Mouse (Mus musculus): ENCODE results near the gene Ptpra.

Ptpra gene

DNA sequence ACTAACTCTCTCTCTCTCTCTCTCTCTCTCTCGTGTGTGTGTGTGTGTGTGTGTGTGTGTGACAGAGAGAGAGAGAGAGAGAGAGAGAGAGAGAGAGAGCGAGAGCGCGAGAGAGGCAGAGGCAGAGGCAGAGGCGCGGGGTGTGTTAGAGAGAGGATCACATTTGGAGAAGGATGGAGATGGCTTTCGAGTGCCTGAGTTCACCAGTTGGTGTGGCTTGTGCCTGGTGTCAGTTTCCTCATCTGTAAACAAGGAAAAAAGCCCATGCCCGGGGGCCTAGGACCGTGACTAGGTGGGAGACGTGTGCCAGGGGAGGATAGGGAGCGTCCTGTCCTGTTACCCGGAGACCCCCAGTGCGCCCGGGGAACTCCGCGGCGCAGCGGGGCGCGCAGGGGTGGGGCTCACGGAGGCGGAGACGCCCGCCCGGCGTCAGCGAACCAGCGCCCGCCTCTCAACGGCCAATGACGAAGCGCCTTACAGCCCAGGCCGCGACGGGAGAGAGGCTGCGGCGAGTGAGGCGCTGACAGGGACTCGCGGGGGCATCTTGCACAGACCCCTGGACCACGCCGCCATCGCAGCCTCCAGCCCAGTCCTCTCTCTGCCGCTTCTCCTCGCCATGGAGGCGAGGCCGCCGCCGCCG is at the start of gene Ptpra:
Gene Ptpra (plus strand): TSS at position 485 of the 640 bp plus-strand sequence.
- peak; percentile 80 to 87 for DNase-seq (ENCODE audit: low read depth in 2 of 2, low spot score in 2 of 2)

DNA sequence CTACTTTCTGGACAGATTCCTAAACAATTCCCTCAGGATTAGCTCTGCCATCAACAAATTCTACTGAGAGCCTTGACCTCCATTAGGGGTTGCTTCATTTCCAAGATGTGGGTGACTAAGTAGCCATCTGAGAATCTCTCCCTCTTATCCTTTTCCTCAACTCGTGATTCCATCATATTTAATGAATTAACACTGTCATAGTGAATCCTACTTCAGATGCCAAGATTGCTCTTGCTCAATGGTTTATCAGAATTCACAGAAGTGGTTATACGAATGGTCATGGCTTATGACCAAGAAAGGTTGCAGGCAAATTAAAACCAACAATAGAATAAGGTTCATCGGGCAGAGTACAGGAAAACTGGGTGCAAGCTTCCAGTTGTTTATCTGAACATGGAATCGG is 48.2 kb upstream of the Ptpra start:
- no peak for DNase-seq (ENCODE audit: low read depth in 2 of 2, low spot score in 2 of 2)

DNA sequence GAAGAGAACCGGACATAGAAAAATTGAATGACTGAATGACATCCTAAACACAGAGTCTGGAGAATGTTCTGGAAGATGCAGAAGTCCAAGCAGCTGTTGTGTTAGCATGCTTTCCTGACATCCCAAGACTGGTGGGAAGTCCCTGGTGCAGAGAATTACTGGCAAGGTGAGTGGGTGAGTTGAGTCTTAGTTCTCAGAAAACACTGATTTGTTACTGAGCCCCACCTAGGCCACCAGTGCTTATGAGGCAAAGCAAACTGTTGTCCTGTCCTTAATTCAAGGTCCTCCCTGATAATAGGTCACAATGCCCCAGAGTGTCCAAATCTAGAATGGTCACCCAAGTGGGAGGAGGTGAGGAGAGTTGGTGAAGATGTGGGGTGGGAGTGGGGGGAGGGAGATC is 45.1 kb upstream of the Ptpra start, which contains the start of the genes Gm28372 and 1700020A23Rik:
Gene Gm28372 (plus strand): TSS at position 301 of the 400 bp plus-strand sequence.
Gene 1700020A23Rik (plus strand): TSS at position 321 of the 400 bp plus-strand sequence.
- no peak for DNase-seq (ENCODE audit: low read depth in 2 of 2, low spot score in 2 of 2)

GRCm38 (mm10) chr2:130406178-130406577 is 43.9 kb upstream of the Ptpra start, which contains the start of gene Tmem239:
TSS of gene Tmem239 (plus strand) at chr2:130406478.
- no peak for DNase-seq (ENCODE audit: low read depth in 2 of 2, low spot score in 2 of 2)

- no peak for DNase-seq (ENCODE audit: low read depth in 2 of 2, low spot score in 2 of 2)
These were observed 41.9 kb upstream of the Ptpra start for GRCm38 (mm10) chr2:130408194-130408593.

DNA sequence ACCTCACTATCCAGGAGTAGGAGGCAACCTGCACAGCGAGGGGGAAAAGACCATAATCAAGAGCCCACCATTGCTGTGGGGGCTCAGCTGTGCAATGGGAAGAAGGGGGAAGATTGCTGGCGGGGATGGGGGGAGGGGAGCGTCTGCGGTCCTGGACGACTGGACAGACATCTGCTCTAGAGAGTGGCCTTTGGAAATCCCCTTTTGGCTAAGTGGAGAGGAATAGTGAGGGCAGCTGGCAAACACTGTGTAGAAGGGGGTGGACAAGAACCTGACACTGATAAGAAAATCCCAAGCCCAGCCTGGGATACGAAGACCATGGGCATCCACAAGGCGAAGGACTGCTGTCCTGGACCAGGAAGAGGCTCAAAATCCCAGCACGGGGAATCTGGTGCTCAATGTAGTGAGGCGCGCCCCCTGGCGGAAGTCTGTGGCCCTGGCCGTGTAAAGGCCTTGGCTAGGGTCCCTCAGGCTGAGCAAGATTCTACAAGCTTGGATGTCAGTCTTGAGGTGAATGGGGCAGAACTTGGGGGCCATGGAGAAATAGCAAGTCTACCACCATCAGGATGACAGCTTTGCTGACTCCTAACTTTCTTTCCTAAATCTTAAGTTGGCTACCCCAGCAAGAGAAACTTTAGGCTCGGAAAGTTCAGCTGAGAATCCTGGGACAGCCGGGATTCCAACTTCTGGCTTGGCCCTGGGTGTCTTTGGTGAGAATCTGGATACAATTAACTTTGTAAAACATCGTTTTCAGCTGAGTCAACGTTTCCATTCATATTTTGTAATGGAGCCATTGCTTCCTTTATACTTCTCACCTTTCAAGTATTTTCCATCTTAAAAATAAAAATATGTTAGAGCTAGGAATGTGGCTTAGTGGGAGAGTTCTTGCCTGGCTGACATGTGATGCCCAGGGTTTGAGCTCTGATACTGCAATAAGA is 38.3 kb upstream of the Ptpra start:
- peak; percentile 51 to 63 for DNase-seq (ENCODE audit: low read depth in 2 of 2, low spot score in 2 of 2)

GRCm38 (mm10) chr2:130412775-130413174 is 37.3 kb upstream of the Ptpra start:
- no peak for DNase-seq (ENCODE audit: low read depth in 2 of 2, low spot score in 2 of 2)

GRCm38 (mm10) chr2:130414094-130414856 is 35.8 kb upstream of the Ptpra start:
- DNase-seq (ENCODE audit: low read depth in 2 of 2, low spot score in 2 of 2) = no peak

DNA sequence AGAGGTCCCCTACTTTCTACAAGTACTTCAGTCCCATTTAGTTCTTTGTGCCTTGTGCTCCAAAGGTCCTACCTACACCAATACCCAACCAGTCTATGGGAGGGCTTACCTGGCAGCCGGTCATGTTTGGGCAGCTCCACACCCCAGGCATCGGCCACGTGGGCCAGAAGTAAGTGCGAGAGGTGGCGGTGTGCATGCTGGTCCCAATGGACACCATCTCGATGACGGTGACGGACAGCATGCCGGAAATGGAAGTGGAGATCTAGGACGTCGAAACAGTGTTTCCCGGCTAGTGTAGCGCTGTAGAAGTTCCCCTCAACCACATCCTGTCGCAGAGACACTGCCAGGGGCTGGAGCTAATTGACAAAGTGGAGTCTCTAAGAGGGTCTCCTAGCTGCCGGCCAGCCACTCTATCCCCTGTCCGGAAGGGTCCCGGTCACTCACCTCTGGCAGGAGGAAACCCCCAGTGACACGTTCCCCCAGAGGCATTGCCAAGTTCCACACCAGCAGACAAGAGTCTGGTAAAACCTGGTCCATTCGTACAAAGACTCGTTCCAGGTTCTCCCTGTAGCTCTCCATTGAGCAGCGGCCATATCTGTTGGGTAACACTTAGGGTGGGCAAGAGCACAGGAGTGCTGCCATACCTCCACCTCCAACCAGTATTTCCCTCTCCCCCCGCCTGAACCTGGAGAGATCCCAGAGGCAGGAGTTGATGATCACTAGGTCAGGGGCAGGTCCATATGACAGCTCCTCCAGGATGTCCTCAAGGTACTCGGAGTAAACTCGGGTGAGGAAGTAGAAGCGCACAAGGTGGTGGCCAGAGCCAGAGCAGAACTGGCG is 28.1 kb upstream of the Ptpra start:
- DNase-seq (ENCODE audit: low read depth in 2 of 2, low spot score in 2 of 2) = no peak

GRCm38 (mm10) chr2:130423397-130424125 is 26.5 kb upstream of the Ptpra start:
- peak; percentile 68 to 72 for DNase-seq (ENCODE audit: low read depth in 2 of 2, low spot score in 2 of 2)

- peak; percentile 85 to 90 for DNase-seq (ENCODE audit: low read depth in 2 of 2, low spot score in 2 of 2)
These were observed 25.8 kb upstream of the Ptpra start, which contains the start of the genes Vps16 and Pced1a for GRCm38 (mm10) chr2:130424126-130424853. TSS of gene Vps16 (plus strand) at chr2:130424339. TSS of gene Pced1a (minus strand) at chr2:130424701.

DNA sequence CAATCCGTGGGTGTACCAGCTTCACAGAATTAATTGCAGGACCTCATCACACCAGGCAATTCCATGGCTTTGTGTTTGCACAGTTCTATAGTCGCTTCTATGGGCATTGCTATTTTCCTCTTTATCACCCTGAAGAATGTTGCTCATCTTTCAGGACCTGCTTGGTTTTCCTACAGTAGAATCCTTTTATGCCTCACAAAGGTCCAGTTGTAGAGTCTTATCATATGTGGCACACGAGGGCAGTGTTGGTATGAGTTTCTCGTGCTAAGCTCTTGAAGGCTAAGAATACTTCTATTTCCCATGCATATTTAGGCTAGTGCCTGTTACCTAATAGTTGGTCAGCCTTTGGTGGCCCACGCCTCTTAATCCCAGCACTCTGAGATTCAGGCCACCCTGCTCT is 25.0 kb upstream of the Ptpra start:
- DNase-seq (ENCODE audit: low read depth in 2 of 2, low spot score in 2 of 2) = no peak

DNA sequence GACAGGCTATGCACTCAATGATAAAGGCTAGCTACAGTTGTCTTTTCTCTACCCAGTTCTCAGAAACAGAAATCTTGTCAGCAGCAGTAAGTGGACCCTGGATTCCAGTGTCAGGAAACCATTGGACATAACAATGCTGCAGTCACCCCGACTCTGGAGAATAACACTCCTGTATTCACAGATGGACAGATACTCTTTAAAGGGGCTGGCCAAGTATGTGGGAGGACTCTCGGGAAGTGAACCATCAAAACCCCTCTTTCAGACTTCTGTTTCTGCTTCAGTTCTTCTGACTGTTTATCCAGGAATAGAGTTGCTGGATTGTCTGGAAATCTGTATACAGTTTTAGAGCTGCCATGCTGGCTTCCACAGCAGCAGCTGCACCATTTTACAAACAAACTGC is 20.2 kb upstream of the Ptpra start:
- no peak for DNase-seq (ENCODE audit: low read depth in 2 of 2, low spot score in 2 of 2)

- no peak for DNase-seq (ENCODE audit: low read depth in 2 of 2, low spot score in 2 of 2)
These were observed 19.6 kb upstream of the Ptpra start for GRCm38 (mm10) chr2:130430484-130430883.

DNA sequence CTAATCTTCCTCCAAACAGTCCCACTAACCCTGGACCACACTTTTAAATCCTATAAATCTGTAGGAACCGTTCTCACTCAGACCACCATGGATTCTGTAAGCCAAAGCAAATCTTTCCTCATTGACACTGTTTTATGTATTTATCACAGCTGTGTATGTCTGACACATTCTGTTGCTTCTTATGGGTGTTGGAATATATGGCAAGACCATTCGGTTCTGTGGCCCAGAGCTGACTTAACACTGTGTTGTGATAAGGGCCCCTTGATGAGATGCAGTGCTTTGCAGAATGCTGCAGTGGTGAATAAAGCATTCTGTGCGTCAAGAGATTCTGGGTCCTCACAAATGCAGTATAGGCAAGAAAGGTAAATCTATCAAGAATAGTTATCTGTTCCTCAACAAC is 17.9 kb upstream of the Ptpra start:
- DNase-seq (ENCODE audit: low read depth in 2 of 2, low spot score in 2 of 2) = no peak

- peak; percentile 31 to 60 for DNase-seq (ENCODE audit: low read depth in 2 of 2, low spot score in 2 of 2)
These were observed 16.9 kb upstream of the Ptpra start for GRCm38 (mm10) chr2:130433152-130433551.

DNA sequence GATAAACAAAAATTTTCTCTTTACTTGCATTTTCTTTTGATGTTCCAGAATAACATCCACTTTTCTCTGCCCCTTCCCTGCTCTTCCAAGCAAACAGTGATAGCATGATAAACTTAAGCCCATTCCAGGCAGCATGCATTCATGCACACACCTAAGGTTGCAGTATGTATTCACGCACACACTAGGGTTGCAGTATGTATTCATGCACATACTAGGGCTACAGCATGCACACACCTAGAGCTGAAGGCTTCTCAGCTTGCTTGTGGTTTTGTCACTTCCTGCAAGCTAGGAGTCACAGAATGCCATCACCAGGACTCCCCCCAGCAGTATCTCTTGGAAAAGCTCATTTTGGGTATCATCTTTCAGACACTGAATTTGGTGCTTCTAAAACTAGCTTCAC is 13.3 kb upstream of the Ptpra start:
- no peak for DNase-seq (ENCODE audit: low read depth in 2 of 2, low spot score in 2 of 2)

- no peak for DNase-seq (ENCODE audit: low read depth in 2 of 2, low spot score in 2 of 2)
These were observed 11.2 kb upstream of the Ptpra start for GRCm38 (mm10) chr2:130438861-130439260.

All from CD8-positive naive resting alpha-beta T cell, adult 2 months (primary cell).